Mouse (Mus musculus): ENCODE measurements at regions not wholly inside any gene's neighbourhood (a gene's known extent, or its start where the extent isn't known, plus 50 kb on each side); places are given as distances from the start of the nearest gene placed in this dataset.

DNA sequence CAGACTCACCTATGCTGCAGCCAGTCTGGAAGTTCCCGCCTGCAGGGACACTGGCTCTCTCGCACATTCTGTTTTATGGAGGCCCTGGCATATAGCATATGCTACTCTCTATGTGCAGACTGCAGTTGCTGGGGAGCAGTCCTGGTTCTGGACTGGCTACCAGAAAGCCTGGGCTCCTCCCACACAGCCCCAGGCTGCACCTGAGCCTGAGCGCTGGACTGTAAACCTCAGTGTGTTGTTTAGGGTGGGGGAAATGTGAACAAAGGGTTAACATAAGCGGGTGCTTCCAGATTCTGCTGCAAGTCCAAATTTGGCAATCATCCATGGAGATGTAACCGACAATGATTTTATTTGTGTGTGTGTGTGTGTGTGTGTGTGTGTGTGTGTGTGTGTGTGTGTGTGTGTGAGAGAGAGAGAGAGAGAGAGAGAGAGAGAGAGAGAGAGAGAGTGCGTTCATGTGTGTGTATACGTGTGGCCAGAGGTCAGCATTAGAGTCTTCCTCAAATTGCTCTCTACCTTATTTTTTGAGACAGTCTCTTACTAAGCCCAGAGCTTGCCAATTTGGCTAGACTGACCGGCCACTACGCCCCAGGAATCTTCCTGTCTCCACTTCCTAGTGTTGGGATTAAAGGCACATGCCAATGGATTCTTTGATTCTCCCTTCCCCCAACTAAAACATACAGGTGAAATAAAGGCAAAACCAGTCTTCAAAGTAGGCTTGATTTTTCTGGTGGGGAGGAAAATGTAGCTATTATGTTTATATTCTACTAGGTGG is 192.7 kb upstream of the Ctbp2 start:
- Histone ChIP-seq H3K36me3 (ENCODE audit: control insufficient read depth, insufficient read depth) (no peaks in the 10 kb centered on the region), H3ac (ENCODE audit: control insufficient read depth, insufficient read length) (no peak overlapping the region), H3K79me2 (ENCODE audit: control insufficient read depth, insufficient read depth) (no peaks in the 10 kb centered on the region), H3K4me3 (no peak overlapping the region), H3K27me3 (ENCODE audit: control insufficient read depth, insufficient read depth, insufficient read length) (no peaks in the 10 kb centered on the region), H3K4me2 (ENCODE audit: low read depth) (no peak overlapping the region)
- no peak for TF ChIP-seq E2F4 (IDR thresholded peaks at IDR 0.05; ENCODE audit: insufficient read depth)
- no peak for TF ChIP-seq POLR2A (IDR thresholded peaks at IDR 0.05; ENCODE audit: insufficient read length, low read depth)
- TF ChIP-seq MYOG (IDR thresholded peaks at IDR 0.05; ENCODE audit: control insufficient read depth in 1 of 3, insufficient read depth in 1 of 3, insufficient read length in 2 of 3, low read depth in 2 of 3) = no peak
- no peak for TF ChIP-seq REST (IDR thresholded peaks at IDR 0.05; ENCODE audit: insufficient read depth, insufficient read length)
- no peak for TF ChIP-seq MAX (IDR thresholded peaks at IDR 0.05; ENCODE audit: low read depth)
- TF ChIP-seq POLR2AphosphoS2 (IDR thresholded peaks at IDR 0.05; ENCODE audit: insufficient read length, low read depth) = no peak
- TF ChIP-seq MYOD1 (IDR thresholded peaks at IDR 0.05; ENCODE audit: control insufficient read depth in 1 of 3, insufficient read length in 2 of 3, low read depth in 2 of 3) = no peak
- no peak for TF ChIP-seq SRF (IDR thresholded peaks at IDR 0.05; ENCODE audit: control insufficient read depth, insufficient read length, low read depth)
- no peak for TF ChIP-seq USF1 (IDR thresholded peaks at IDR 0.05; ENCODE audit: low read depth)
- TF ChIP-seq TCF12 (IDR thresholded peaks at IDR 0.05; ENCODE audit: insufficient read depth, poor library complexity, severe bottlenecking) = no peak
- TF ChIP-seq TCF3 (IDR thresholded peaks at IDR 0.05; ENCODE audit: insufficient read length, low read depth) = no peak
- TF ChIP-seq CEBPB (IDR thresholded peaks at IDR 0.05; ENCODE audit: insufficient read depth, poor library complexity, severe bottlenecking) = no peak

- Histone ChIP-seq H3ac (ENCODE audit: control insufficient read depth, insufficient read length) (no peak overlapping the region), H3K36me3 (ENCODE audit: control insufficient read depth, insufficient read depth) (no peaks in the 10 kb centered on the region), H3K4me2 (ENCODE audit: low read depth) (no peak overlapping the region)
Measured at GRCm38 (mm10) chr7:133315197-133316029, 191.3 kb upstream of the Ctbp2 start.

GRCm38 (mm10) chr7:133313115-133313514 is 189.0 kb upstream of the Ctbp2 start:
- Histone ChIP-seq H3K4me3 (no peak overlapping the region), H3K27me3 (ENCODE audit: control insufficient read depth, insufficient read depth, insufficient read length) (no peaks in the 10 kb centered on the region), H3K4me2 (ENCODE audit: low read depth) (no peak overlapping the region), H3K79me2 (ENCODE audit: control insufficient read depth, insufficient read depth) (no peaks in the 10 kb centered on the region), H3K36me3 (ENCODE audit: control insufficient read depth, insufficient read depth) (no peaks in the 10 kb centered on the region), H3ac (ENCODE audit: control insufficient read depth, insufficient read length) (no peak overlapping the region)
- TF ChIP-seq REST (IDR thresholded peaks at IDR 0.05; ENCODE audit: insufficient read depth, insufficient read length) = no peak

More at GRCm38 (mm10) chr7:133315197-133316029, 191.3 kb upstream of the Ctbp2 start:
- H3K79me2 ChIP-seq (ENCODE audit: control insufficient read depth, insufficient read depth) = no peaks in the 10 kb centered on the region
- H3K27me3 ChIP-seq (ENCODE audit: control insufficient read depth, insufficient read depth, insufficient read length) = no peaks in the 10 kb centered on the region
- TF ChIP-seq MYOG (IDR thresholded peaks at IDR 0.05; ENCODE audit: control insufficient read depth in 1 of 3, insufficient read depth in 1 of 3, insufficient read length in 2 of 3, low read depth in 2 of 3) = no peak
- TF ChIP-seq POLR2AphosphoS2 (IDR thresholded peaks at IDR 0.05; ENCODE audit: insufficient read length, low read depth) = no peak
- no peak for TF ChIP-seq REST (IDR thresholded peaks at IDR 0.05; ENCODE audit: insufficient read depth, insufficient read length)
- H3K4me3 ChIP-seq = no peak overlapping the region

DNA sequence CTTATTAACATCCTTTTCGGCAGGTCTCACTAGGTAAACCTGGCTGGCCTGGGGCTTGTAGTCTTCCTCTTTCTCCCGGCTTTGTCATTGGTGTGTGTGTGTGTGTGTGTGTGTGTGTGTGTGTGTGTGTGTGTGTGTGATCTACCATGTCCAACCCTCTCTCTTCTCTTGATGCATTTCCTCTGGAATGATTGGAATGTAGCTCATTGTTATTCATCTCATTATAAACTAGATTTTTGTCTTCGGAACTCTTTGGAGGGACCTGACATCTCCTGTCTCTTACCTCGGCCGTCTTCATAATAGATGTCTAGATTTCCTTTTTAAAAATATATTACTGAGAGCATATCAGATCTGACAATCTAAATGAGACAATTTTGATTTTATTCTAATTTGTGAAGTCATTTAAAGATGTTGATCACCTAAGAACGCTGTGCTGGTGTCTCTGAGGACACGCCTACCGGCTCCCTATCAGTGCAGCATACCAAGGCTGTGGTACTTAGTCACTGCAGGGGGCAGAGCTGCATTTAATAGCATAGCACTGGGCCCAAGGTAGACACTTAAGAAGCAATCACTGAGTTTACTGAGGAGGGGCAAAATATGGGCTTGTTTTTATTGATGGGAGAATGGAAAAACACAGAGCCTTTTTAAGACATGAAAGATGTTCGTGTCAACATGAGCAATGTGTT is 187.1 kb upstream of the Ctbp2 start:
- Histone ChIP-seq H3K4me2 (ENCODE audit: low read depth) (no peak overlapping the region), H3K79me2 (ENCODE audit: control insufficient read depth, insufficient read depth) (no peaks in the 10 kb centered on the region), H3K36me3 (ENCODE audit: control insufficient read depth, insufficient read depth) (no peaks in the 10 kb centered on the region), H3K4me3 (no peak overlapping the region), H3ac (ENCODE audit: control insufficient read depth, insufficient read length) (no peak overlapping the region), H3K27me3 (ENCODE audit: control insufficient read depth, insufficient read depth, insufficient read length) (no peaks in the 10 kb centered on the region)
- TF ChIP-seq MAX (IDR thresholded peaks at IDR 0.05; ENCODE audit: low read depth) (no peak), REST (IDR thresholded peaks at IDR 0.05; ENCODE audit: insufficient read depth, insufficient read length) (no peak), MYOD1 (IDR thresholded peaks at IDR 0.05; ENCODE audit: control insufficient read depth in 1 of 3, insufficient read length in 2 of 3, low read depth in 2 of 3) (no peak), TCF3 (IDR thresholded peaks at IDR 0.05; ENCODE audit: insufficient read length, low read depth) (no peak), CEBPB (IDR thresholded peaks at IDR 0.05; ENCODE audit: insufficient read depth, poor library complexity, severe bottlenecking) (no peak), POLR2A (IDR thresholded peaks at IDR 0.05; ENCODE audit: insufficient read length, low read depth) (no peak), SRF (IDR thresholded peaks at IDR 0.05; ENCODE audit: control insufficient read depth, insufficient read length, low read depth) (no peak), POLR2AphosphoS2 (IDR thresholded peaks at IDR 0.05; ENCODE audit: insufficient read length, low read depth) (no peak), E2F4 (IDR thresholded peaks at IDR 0.05; ENCODE audit: insufficient read depth) (no peak), MYOG (IDR thresholded peaks at IDR 0.05; ENCODE audit: control insufficient read depth in 1 of 3, insufficient read depth in 1 of 3, insufficient read length in 2 of 3, low read depth in 2 of 3) (no peak), USF1 (IDR thresholded peaks at IDR 0.05; ENCODE audit: low read depth) (no peak), TCF12 (IDR thresholded peaks at IDR 0.05; ENCODE audit: insufficient read depth, poor library complexity, severe bottlenecking) (no peak)
